Mouse (Mus musculus) ES-E14 (cell line): ENCODE measurements around the gene Aig1. TPM values are rescaled to one million over a fixed set of nuclear protein-coding genes. Genes with fewer than 3 reads are reported as not detected.

Experiments
- DNase-seq: peaks from one replicate; pipeline ENCODE4 v3.0.0-alpha.2; 2013; ENCODE audit warnings: low read depth, low spot score
- H3K27ac ChIP-seq: 2 replicates; pipeline ENCODE4 v1.5.1; 2012; ENCODE audit warnings: low read depth, mild to moderate bottlenecking, low read length, moderate library complexity, mixed read lengths; ENCODE audit not compliant: poor library complexity, insufficient read depth, severe bottlenecking
- H3K36me3 ChIP-seq: 2 replicates; pipeline ENCODE4 v1.6.1; 2012; ENCODE audit warnings: mild to moderate bottlenecking, low read length, moderate library complexity, mixed read lengths; ENCODE audit not compliant: control insufficient read depth, poor library complexity, insufficient read depth, severe bottlenecking
- H3K4me1 ChIP-seq, 2 experiments: fragments of 150-350 bp in 1 of 2; sonication (generic) in 1 of 2; 2 replicates each; pipeline ENCODE4 v1.6.1; 2012; ENCODE audit warnings: low read length in 2 of 2, mild to moderate bottlenecking in 1 of 2, mixed read lengths in 1 of 2; ENCODE audit not compliant: control insufficient read depth in 2 of 2, insufficient read depth in 2 of 2, poor library complexity in 1 of 2
- H3K4me3 ChIP-seq, 2 experiments: fragments of 150-350 bp in 1 of 2; sonication (generic) in 1 of 2; 2 replicates each; pipeline ENCODE4 v1.5.1; 2012; ENCODE audit warnings: low read length in 2 of 2, low read depth in 1 of 2, mild to moderate bottlenecking in 1 of 2, mixed read lengths in 1 of 2; ENCODE audit not compliant: insufficient read depth in 1 of 2, poor library complexity in 1 of 2, severe bottlenecking in 1 of 2
- H3K9ac ChIP-seq: 2 replicates; pipeline ENCODE4 v1.6.1; 2012; ENCODE audit warnings: low read depth, mild to moderate bottlenecking, low read length, mixed read lengths; ENCODE audit not compliant: poor library complexity, insufficient read depth, severe bottlenecking
- H3K9me3 ChIP-seq: fragments of 150-350 bp; sonication (generic); 2 replicates; pipeline ENCODE4 v1.6.1; 2012; ENCODE audit warnings: low read depth, mild to moderate bottlenecking, low read length; ENCODE audit not compliant: control insufficient read depth, insufficient read depth
- CHD2 ChIP-seq: IDR thresholded peaks from 2 replicates; pipeline ENCODE4 v1.6.1; 2014; ENCODE audit warnings: mild to moderate bottlenecking, low read depth, low read length, inconsistent platforms
- HCFC1 ChIP-seq: IDR thresholded peaks from 2 replicates; pipeline ENCODE4 v1.6.1; 2012; ENCODE audit warnings: low read length, inconsistent platforms, borderline replicate concordance; ENCODE audit not compliant: insufficient read depth
- MAFK ChIP-seq: IDR thresholded peaks from 2 replicates; pipeline ENCODE4 v1.6.1; 2014; ENCODE audit warnings: mild to moderate bottlenecking, low read depth, low read length, inconsistent platforms; ENCODE audit not compliant: insufficient read depth
- ZC3H11A ChIP-seq: IDR thresholded peaks from 2 replicates; pipeline ENCODE4 v1.6.1; 2012; ENCODE audit warnings: low read depth, mild to moderate bottlenecking, inconsistent platforms, low read length, borderline replicate concordance
- ZNF384 ChIP-seq: IDR thresholded peaks from 2 replicates; pipeline ENCODE4 v1.6.1; 2012; ENCODE audit warnings: low read depth, low read length, inconsistent platforms
- in situ Hi-C, 2 experiments: fragments of 600-800 bp; cut with MboI; formaldehyde crosslinking; loops; one replicate each; pipeline ENCODE4 v1.15.1; 2025; ENCODE audit warnings: low sequenced_read_pairs in 2 of 2, inconsistent platforms in 1 of 2; ENCODE audit not compliant: unreplicated experiment in 2 of 2
- total RNA-seq: library from RNA; depleted of rRNA; stranded (reverse); fragments of 300-350 nt; gene quantifications from 2 replicates; pipeline ENCODE4 v1.2.3, GENCODE M21; 2012

Gene Aig1
- total RNA-seq, 1 experiment = 10.1 TPM

GRCm38 (mm10) chr10:13835737-13836475 is 32.9 kb downstream of the Aig1 start:
- Histone ChIP-seq H3K4me1 (no peaks in the 10 kb centered on the region), H3K9ac (no peak overlapping the region), H3K27ac (no peak overlapping the region), H3K9me3 (no peaks in the 10 kb centered on the region), H3K4me3 (no peak overlapping the region), H3K36me3 (no peaks in the 10 kb centered on the region)
- TF ChIP-seq CHD2 (no peak), HCFC1 (no peak), ZC3H11A (no peak), MAFK (no peak), ZNF384 (no peak)
- no peak for DNase-seq
- in situ Hi-C loops = no loop called here

GRCm38 (mm10) chr10:13834056-13834455 is 34.7 kb downstream of the Aig1 start:
- TF ChIP-seq HCFC1 (no peak), CHD2 (no peak), ZC3H11A (no peak), ZNF384 (no peak), MAFK (no peak)
- no peak overlapping the region for H3K9ac ChIP-seq
- in situ Hi-C loops = no loop called here
- no peak overlapping the region for H3K4me3 ChIP-seq
- H3K4me1 ChIP-seq = no peaks in the 10 kb centered on the region
- no peaks in the 10 kb centered on the region for H3K9me3 ChIP-seq
- DNase-seq = no peak
- no peak overlapping the region for H3K27ac ChIP-seq
- no peaks in the 10 kb centered on the region for H3K36me3 ChIP-seq

GRCm38 (mm10) chr10:13833066-13833566 is 35.7 kb downstream of the Aig1 start:
- Histone ChIP-seq H3K4me3 (no peak overlapping the region), H3K27ac (no peak overlapping the region), H3K4me1 (no peaks in the 10 kb centered on the region), H3K36me3 (no peaks in the 10 kb centered on the region), H3K9ac (no peak overlapping the region), H3K9me3 (no peaks in the 10 kb centered on the region)
- DNase-seq = no peak
- in situ Hi-C loops = no loop called here
- TF ChIP-seq MAFK (no peak), ZNF384 (no peak), CHD2 (no peak), ZC3H11A (no peak), HCFC1 (no peak)

- in situ Hi-C loops = no loop called here
- Histone ChIP-seq H3K36me3 (no peaks in the 10 kb centered on the region), H3K9me3 (no peaks in the 10 kb centered on the region), H3K4me1 (no peaks in the 10 kb centered on the region), H3K27ac (no peak overlapping the region), H3K4me3 (no peak overlapping the region), H3K9ac (no peak overlapping the region)
- TF ChIP-seq MAFK (no peak), HCFC1 (no peak)
- DNase-seq = no peak
Observed at GRCm38 (mm10) chr10:13832546-13833033, 36.2 kb downstream of the Aig1 start.

GRCm38 (mm10) chr10:13827150-13827549 is 41.6 kb downstream of the Aig1 start:
- DNase-seq = no peak
- TF ChIP-seq ZNF384 (no peak), ZC3H11A (no peak), MAFK (no peak), HCFC1 (no peak), CHD2 (no peak)
- Histone ChIP-seq H3K27ac (no peak overlapping the region), H3K9ac (no peak overlapping the region), H3K4me3 (no peak overlapping the region), H3K36me3 (no peaks in the 10 kb centered on the region), H3K4me1 (0 out of 4 replicates have a peak, but pooled peaks cover 0 to 1% of the 10 kb centered on the region in 2 experiments), H3K9me3 (no peaks in the 10 kb centered on the region)
- in situ Hi-C loops = no loop called here
